Mouse (Mus musculus): ENCODE measurements around the gene Pcnx3. TPM values are rescaled to one million over a fixed set of nuclear protein-coding genes. Genes with fewer than 3 reads are reported as not detected.

Pcnx3 gene
- 10 to 100 TPM; 13.5 to 13.8 TPM for total RNA-seq (2021)
- long read RNA-seq, experiment 1, partial matches to known transcripts = 1 of 4 reads
- long read RNA-seq, experiment 1, other reads (novel, unspliced or antisense) = 3 of 4 reads
- long read RNA-seq, experiment 2, full-length matches to known transcripts = 1 of 5 reads
- long read RNA-seq, experiment 2, partial matches to known transcripts = 4 of 5 reads
- long read RNA-seq, experiment 2, other reads (novel, unspliced or antisense) = 0 of 5 reads

- peak; percentile 98 for DNase-seq
Observed at GRCm38 (mm10) chr19:5688200-5689087, at the start of gene Pcnx3, which contains the start of gene Map3k11. Gene Pcnx3, minus strand, starts transcription at chr19:5688908. Gene Map3k11, plus strand, starts transcription at chr19:5688742.

- DNase-seq = no peak
Observed at GRCm38 (mm10) chr19:5734325-5734724, 45.6 kb upstream of the Pcnx3 start.

- DNase-seq = peak; percentile 87
Observed at GRCm38 (mm10) chr19:5731264-5731978, 42.7 kb upstream of the Pcnx3 start.

- DNase-seq = no peak
Observed at GRCm38 (mm10) chr19:5730314-5731186, 41.8 kb upstream of the Pcnx3 start.

GRCm38 (mm10) chr19:5729444-5729815, 40.7 kb upstream of the Pcnx3 start, which contains the start of gene Fam89b:
Gene Fam89b, minus strand, starts transcription at chr19:5729653.
- peak; percentile 88 for DNase-seq

GRCm38 (mm10) chr19:5728631-5729443, 40.1 kb upstream of the Pcnx3 start:
- peak; percentile 62 for DNase-seq

- peak; percentile 83 for DNase-seq
Observed at GRCm38 (mm10) chr19:5727701-5728100, 39.0 kb upstream of the Pcnx3 start.

- no peak for DNase-seq
Observed at GRCm38 (mm10) chr19:5726961-5727578, 38.4 kb upstream of the Pcnx3 start.

GRCm38 (mm10) chr19:5725767-5726515, 37.2 kb upstream of the Pcnx3 start, which contains the start of gene Ehbp1l1:
Gene Ehbp1l1, minus strand, starts transcription at chr19:5726317.
- peak; percentile 84 for DNase-seq

- peak; percentile 89 for DNase-seq
Observed at GRCm38 (mm10) chr19:5725029-5725707, 36.5 kb upstream of the Pcnx3 start.

- DNase-seq = peak; percentile 91
Observed at GRCm38 (mm10) chr19:5724549-5724941, 35.8 kb upstream of the Pcnx3 start.

- no peak for DNase-seq
Observed at GRCm38 (mm10) chr19:5723934-5724548, 35.3 kb upstream of the Pcnx3 start.

GRCm38 (mm10) chr19:5722848-5723425, 34.2 kb upstream of the Pcnx3 start:
- no peak for DNase-seq

- no peak for DNase-seq
Observed at GRCm38 (mm10) chr19:5721233-5721632, 32.5 kb upstream of the Pcnx3 start.

- DNase-seq = no peak
Observed at GRCm38 (mm10) chr19:5716955-5717354, 28.2 kb upstream of the Pcnx3 start.

- DNase-seq = no peak
Observed at GRCm38 (mm10) chr19:5715793-5716688, 27.3 kb upstream of the Pcnx3 start.

GRCm38 (mm10) chr19:5713730-5714129, 25.0 kb upstream of the Pcnx3 start:
- peak; percentile 85 for DNase-seq
